Mouse (Mus musculus) spleen, postnatal 14 days (tissue): ENCODE results near the gene Myrip.

Experiments used
- DNase-seq, 2 experiments: peaks; one replicate each; pipeline ENCODE4 v3.0.0; 2021 to 2022; ENCODE audit warnings: low spot score in 2 of 2

Gene Myrip

GRCm38 (mm10) chr9:120455768-120456655 lies 154.7 kb downstream of the Myrip start:
- no peak for DNase-seq

DNA sequence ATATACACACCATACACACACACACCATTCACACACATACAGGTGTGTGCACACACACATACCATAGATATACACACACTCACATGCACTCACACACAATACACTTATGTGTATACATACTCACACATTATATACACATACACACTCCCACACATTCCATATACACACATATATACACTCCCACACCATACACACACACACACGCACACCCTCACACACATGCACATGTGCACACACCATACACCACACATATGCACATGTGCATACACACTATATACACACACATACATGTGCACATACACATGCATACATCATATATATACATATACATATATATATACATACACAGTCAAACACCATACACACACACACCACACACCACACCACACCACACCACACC lies 169.1 kb downstream of the Myrip start:
- DNase-seq = no peak

DNA sequence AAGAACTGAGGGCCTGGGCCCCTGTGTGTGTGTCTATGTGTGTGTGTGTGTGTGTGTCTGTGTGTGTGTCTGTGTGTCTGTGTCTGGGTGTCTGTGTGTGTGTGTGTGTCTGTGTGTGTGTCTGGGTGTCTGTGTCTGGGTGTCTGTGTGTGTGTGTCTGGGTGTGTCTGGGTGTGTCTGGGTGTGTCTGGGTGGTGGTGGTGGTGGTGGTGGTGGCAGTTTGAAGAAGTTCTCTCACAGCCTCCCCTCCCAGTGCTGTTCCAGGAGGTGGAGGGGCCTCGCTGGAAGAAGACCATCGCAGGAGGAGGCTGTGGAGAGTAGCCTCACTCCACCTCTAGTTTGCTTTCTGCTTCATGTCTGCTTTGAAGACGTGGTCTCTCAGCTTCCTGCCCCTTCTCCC lies 180.3 kb downstream of the Myrip start:
- no peak for DNase-seq

DNA sequence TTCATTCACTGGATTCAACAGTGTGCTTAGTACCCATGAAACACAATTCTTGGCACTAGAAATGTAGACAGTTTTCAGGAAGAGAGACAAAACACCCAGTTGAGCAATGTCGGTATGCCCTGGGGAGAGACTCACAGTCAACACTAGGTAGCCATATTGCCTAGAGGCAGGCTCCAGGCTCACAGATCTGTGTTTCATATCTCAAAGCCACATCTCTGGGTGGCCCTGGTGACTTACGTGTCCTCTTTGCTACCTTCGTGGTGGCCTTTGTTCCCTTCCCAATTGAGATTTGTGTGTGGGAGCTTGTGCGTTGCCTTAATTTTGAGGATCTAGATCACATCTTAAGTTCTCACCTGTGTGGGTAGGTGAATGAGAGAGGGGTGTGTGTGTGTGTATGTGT lies 181.1 kb downstream of the Myrip start:
- no peak for DNase-seq

- no peak for DNase-seq
These were observed 181.8 kb downstream of the Myrip start for GRCm38 (mm10) chr9:120483101-120483500.

GRCm38 (mm10) chr9:120487076-120487475 lies 185.8 kb downstream of the Myrip start:
- no peak for DNase-seq

DNA sequence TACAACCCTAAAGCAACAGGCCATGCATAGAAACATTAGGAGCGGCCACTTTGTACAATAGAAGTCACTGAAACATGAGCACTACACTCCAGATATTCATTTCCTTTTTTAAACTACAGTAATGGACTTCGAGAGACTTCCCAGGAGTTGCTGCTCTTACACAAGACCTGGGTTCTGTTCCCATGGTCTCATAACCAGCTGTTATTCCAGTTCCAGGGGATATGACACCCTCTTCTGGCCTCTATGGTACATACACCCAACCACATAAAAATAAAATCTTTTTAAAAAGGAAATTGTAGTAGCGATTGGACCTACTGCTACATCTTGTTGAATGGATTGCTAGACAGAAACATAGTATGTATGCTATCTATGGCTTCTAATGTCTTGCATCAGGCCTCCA lies 190.2 kb downstream of the Myrip start:
- no peak for DNase-seq

GRCm38 (mm10) chr9:120492010-120492399 lies 190.7 kb downstream of the Myrip start, which contains the start of gene Eif1b:
TSS of gene Eif1b (plus strand) at chr9:120492232.
- no peak for DNase-seq

DNA sequence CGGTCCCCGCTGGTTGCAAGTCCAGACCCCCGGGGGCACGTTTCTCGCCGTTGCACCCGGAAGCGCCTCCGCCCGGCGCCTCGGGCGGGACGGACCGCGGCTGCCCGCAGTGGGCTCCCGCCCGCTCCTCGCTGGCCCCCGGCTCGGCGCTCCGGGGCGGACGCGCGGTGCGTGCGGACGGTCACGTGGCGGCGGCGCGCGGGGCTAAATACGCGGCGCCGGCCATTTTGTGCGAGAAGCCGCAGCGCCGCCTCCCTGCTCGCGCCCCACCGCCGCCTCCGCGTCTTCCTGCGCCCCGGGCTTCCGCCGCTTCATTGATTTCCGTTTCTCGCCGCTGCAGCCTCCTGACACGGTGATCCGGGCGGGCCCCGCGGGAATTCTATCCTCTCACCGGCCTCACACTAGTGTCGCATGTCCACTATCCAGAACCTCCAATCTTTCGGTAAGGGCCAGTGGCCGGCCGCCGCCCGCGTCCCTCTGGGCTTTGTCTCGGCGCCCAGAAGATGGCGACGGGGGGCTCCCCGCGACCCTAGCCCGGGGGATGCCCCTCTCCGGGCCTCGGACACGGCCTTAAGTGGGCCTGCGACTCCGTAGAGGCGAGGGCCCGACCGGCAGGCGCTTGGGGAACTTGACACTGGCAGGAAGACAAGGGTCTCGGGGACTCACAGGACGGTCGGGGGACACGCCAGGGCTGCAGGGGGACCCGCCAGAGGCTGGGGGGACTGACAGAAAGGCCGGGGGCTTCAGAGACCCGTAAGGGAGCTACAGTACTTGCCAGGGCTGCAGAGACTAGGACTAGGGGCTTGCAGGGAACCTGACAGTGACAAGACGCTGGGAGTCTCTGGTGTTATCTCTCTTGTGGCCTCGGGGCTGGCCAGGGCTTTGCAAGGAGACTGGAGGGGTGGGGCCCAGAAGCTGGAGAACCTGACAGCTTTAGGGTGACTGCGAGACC lies 191.4 kb downstream of the Myrip start:
- peak; percentile 55 to 69 for DNase-seq

GRCm38 (mm10) chr9:120493781-120494180 lies 192.5 kb downstream of the Myrip start:
- DNase-seq = no peak

DNA sequence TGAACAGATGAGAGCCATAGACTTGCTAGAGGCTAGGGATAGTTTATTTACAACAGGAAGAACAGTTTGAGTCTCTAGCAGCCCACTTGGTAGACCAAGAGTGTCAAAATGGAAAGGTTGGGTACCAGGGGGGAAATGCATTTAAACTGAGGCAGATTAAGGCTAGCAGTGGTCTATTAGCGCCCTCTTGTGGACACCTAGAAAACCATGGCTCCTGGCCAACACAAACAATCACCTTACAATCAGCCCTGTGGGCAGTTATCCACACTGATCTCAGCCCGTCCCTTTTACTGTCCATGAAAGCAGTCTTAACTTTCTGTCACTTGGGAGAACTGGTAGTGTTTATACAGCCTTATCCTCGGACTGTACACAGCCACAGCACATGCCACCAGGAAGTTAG lies 195.4 kb downstream of the Myrip start:
- peak in 1 of 2 experiments; percentile 42 for DNase-seq

DNA sequence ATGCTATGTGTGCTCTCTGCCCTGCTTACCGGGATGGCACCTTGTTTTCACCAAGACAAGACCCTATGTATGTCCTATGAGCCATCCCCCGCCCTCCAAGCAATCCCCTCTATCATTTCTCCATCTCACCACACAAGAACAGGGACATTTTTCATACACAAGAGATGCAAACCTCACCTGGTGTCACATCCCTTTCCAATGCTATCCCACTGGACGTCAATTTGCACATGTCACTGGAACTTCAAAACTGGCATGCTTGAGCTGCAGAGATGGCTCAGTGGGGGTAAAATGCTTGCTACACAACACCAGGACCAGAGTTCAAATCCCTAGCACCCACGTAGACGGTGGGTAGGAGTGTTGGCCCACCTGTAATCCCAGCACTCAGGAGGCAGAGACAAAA lies 196.7 kb downstream of the Myrip start:
- DNase-seq = no peak

DNA sequence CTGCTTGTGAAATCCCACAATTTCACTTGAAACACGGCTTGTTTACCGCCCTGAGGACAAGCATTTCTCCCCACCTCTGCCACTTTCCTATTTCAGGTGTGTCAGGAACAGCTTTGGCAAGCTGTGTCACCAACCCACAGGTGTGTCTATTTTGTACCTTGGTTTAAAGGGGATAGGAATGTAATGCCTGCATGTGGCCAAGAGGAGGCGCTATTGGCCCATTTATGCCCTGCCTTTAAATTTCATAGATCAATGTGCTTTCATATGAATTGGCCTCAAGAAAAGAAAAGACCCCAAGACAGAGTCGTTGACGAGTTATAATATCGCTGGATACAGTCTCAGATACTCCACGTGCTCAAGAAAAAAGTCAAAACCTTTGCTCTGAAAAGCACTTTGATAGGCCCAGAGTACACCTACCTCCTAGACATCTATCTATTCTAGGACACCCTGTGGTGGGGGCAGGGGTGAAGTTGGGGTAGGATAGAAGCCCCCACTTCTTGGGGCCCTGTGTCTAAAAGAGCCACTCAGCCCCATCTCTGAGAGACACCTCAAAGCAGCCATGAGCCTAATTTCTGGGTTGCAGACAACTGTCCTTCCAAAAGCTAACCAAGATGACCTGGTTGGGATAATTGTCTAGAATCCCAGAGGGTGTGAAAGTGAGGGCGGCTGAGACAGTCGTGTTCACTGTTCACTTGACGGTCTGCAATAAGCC lies 200.0 kb downstream of the Myrip start:
- DNase-seq = no peak

- DNase-seq = peak; percentile 44 to 68
These were observed 200.7 kb downstream of the Myrip start for GRCm38 (mm10) chr9:120502013-120502412.

DNA sequence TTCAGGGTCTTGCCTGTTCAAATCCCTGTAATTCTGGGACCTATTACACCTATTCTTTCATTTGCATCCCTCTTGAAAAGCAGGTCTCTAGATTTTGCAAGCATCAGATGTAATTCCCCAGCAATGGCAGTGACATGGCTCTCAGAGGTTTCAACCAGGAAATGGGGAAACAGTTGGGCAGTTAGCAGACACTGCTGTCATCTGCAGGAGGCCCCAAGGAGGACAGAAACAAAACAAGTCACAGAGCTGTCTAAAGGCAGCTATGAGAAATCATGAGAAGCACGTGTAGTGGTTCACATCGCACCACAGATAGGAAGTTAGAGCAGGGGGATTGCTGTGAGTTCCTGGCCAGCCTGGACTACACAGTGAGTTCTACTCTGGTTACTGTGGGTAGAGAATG lies 203.1 kb downstream of the Myrip start:
- no peak for DNase-seq

DNA sequence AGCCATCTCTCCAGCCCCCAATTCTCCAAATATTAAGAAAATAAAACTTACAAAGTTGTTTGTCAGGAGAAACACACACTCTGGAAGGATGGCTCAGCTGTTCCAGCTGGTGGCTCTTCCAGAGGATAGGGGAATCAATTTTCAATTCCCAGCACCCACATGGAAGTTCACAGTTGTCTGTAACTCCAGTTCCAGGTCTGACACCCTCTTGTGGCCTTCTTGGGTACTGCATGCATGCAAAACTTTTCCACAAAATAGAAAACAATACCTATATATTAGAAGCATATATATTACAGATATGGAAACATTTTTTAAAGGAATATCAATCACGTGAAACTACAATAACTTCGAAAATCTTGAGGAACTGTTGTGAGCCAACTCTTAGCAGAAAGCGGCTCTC lies 210.5 kb downstream of the Myrip start:
- peak in 1 of 2 experiments; percentile 8 for DNase-seq

DNA sequence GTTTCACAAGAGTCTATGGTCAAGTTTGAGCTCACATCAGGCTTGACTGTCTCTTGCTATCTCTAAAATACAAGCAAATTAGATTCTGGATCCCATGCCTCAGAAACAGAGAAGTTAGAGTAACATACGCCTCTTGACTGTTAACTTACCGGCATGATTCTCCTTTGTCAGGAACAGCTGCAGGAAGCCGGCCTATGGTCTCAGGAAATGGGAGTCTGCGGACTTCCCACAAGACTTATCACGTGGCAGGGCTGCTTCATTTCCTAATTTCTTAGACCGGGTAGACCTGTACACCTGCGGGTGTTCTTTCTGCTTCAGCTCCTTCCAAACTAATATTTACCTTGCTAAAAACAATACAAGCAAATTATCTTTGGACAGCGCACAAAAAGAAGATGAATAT lies 215.4 kb downstream of the Myrip start:
- DNase-seq = no peak

DNA sequence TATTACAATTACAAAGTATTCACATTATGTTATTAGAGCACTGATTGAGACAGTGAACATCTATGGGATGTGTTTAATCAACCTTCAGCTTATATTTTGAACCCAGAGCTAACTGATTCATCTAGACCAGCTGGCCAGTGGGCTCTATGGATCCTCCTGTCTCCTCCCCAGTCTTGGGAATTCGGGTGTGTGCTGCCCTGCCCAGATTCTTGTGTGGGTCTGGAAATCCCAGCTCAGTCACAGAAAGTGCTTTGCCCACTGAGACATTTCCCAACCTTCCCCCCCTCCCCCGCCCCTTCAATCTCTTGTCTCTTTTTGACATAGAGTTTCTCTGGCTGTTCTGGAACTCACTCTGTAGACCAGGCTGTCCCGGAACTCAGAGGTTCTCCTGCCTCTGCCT lies 217.6 kb downstream of the Myrip start:
- no peak for DNase-seq

DNA sequence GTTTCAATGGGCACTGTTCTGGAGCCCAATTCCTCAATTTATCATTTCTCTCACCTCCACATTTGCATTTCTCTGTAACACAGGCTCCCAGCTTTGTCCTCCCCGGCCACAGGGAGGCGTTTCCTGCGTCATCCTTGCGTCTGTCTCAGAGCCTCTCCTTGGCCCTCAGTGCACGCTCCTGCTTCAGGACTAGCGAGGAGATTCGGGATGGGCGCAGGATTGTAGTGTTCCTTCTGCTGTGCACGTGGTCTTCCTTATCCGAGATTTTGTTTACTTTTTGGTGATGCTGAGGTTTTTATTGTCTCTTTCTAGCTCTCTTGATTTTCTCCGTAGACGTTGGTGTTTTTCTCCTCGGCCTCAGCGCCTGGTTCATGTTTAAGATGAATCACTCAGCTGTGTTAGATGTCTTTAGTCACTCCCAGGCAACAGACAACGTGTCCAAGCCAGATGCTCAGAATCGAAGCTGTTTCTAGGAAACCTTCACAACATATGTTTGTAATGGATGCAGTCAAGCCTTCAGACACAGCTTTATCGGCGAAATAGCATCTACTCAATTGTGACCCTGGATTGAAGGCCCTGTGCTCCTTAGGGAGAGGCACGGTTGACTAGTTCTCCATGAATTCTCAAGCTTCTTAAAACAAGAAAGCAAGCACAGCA lies 218.3 kb downstream of the Myrip start:
- DNase-seq = no peak

DNA sequence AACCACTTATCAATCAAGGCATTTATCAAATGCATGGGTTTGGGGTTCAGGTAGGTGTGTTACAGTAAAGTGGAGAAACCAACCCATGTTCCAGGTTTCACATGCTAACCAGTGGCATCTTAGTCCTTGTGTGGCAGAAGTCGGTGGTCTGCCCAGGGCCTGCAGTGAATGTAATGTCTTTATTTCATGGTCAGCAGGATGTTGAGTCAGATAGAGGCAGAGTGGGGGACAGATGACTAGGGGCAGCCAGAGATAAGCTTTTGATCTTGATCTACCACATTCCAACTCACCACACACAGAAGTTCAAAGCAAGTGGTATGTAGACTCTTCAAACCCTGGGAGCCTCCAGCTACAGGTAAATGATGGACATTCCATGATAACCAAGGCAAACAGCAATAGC lies 219.8 kb downstream of the Myrip start:
- no peak for DNase-seq
